Comparison of ENCODE assay signal across 22 mouse cellular contexts in the genomic region with DNA sequence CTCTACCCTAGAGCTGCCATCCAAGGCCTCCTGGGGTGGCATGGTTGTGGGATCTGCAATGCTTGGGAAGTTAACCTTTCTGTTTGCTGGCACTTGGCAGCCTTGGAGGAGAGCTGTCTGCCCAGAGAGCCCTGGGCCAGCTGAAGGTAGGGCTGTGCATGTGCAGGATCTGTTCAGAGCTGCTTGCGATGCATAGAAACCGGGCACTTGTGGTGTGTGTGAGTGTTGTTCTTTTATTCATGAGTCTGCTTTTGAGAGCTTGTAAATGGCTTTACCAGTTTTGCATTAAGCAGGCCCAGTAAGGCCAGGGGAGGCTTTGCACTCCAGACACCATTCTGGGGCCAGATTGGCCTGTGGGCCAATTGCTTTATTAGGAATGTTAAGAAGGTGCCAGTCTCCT.
DNase-seq lines count a peak whose midpoint lies in the region; ATAC-seq and TF ChIP-seq lines count a peak whose summit lies in the region.
"Had no signal": no experiment of that assay in that cellular context is flagged by ENCODE, and none has a peak within 500 bp of the region (broad histone marks: within the 10 kb centered on the region; RNA-seq: fewer than 3 reads in every experiment).

No protein-coding gene starts in this region.

- peaks cover 14% of the 10 kb centered on the region for H3K4me1 ChIP-seq in midbrain, embryonic 10.5 days
- H3K4me1 ChIP-seq in midbrain, postnatal 0 days (ENCODE audit: insufficient read depth, low read length): peaks cover 6% of the 10 kb centered on the region; the same call in 1 of the 2 replicates
- H3K4me1 ChIP-seq in midbrain, embryonic 12.5 days: 0 out of 2 replicates have a peak, but pooled peaks cover 8% of the 10 kb centered on the region
- no peaks in the 10 kb centered on the region for H3K4me1 ChIP-seq in stomach, postnatal 0 days (replicated peaks; ENCODE audit: control insufficient read depth, insufficient read depth)
- H3K4me1 ChIP-seq: embryonic facial prominence, embryonic 10.5 days; heart, embryonic 15.5 days; intestine, embryonic 15.5 days; limb, embryonic 13.5 days; liver, embryonic 12.5 days had no signal

- no peak for TF ChIP-seq CTCF in midbrain, postnatal 0 days (IDR thresholded peaks at IDR 0.05)
- TF ChIP-seq CTCF in stomach, postnatal 0 days (IDR thresholded peaks at IDR 0.05; ENCODE audit: low read depth): no peak

- no peak for DNase-seq in frontal cortex, adult 2 months (ENCODE audit: extremely low spot score in 1 of 2, low spot score in 1 of 2)
- DNase-seq in midbrain, embryonic 10.5 days (ENCODE audit: low spot score): no peak
- no peak for DNase-seq in midbrain, postnatal 0 days (ENCODE audit: low spot score)
- DNase-seq in stomach, postnatal 0 days (ENCODE audit: low spot score): no peak
- no peak for DNase-seq in kidney, adult 11 months
- DNase-seq: adrenal gland, postnatal 25 days; cerebellum, adult 11-12 months; gastrocnemius, postnatal 36 days; heart, postnatal 36 days; kidney, adult 9 months; kidney, postnatal 14 days; lung, adult 18-20 months; lung, postnatal 14 days; right cerebral cortex, postnatal 14 days; spleen, adult 18-20 months had no signal

- H3K9me3 ChIP-seq in midbrain, embryonic 10.5 days (replicated peaks): 0 out of 2 replicates have a peak, but pooled peaks cover 3% of the 10 kb centered on the region
- H3K9me3 ChIP-seq in midbrain, postnatal 0 days (ENCODE audit: low read length): no peaks in the 10 kb centered on the region
- H3K9me3 ChIP-seq in midbrain, embryonic 12.5 days: no peaks in the 10 kb centered on the region
- H3K9me3 ChIP-seq in stomach, postnatal 0 days (ENCODE audit: control insufficient read depth, low read length): no peaks in the 10 kb centered on the region
- H3K9me3 ChIP-seq: heart, embryonic 15.5 days; intestine, embryonic 15.5 days; limb, embryonic 13.5 days had no signal

- no peaks in the 10 kb centered on the region for H3K27me3 ChIP-seq in midbrain, embryonic 10.5 days (ENCODE audit: low read depth, poor library complexity, severe bottlenecking)
- no peaks in the 10 kb centered on the region for H3K27me3 ChIP-seq in midbrain, postnatal 0 days (ENCODE audit: insufficient read depth, low read length)
- H3K27me3 ChIP-seq in midbrain, embryonic 12.5 days: 0 out of 2 replicates have a peak, but pooled peaks cover 4% of the 10 kb centered on the region
- no peaks in the 10 kb centered on the region for H3K27me3 ChIP-seq in stomach, postnatal 0 days (ENCODE audit: control insufficient read depth, insufficient read depth, low read length)
- H3K27me3 ChIP-seq: heart, embryonic 15.5 days; intestine, embryonic 15.5 days; limb, embryonic 13.5 days; liver, embryonic 12.5 days had no signal

- H3K4me2 ChIP-seq in midbrain, postnatal 0 days (ENCODE audit: low read depth, low read length, poor library complexity, severe bottlenecking): no peak overlapping the region
- H3K4me2 ChIP-seq in midbrain, embryonic 12.5 days (replicated peaks): no peak overlapping the region
- no peak overlapping the region for H3K4me2 ChIP-seq in stomach, postnatal 0 days (replicated peaks; ENCODE audit: low read depth)
- H3K4me2 ChIP-seq: heart, embryonic 15.5 days; intestine, embryonic 15.5 days; limb, embryonic 13.5 days; liver, embryonic 12.5 days had no signal

- no peak for TF ChIP-seq EP300 in stomach, postnatal 0 days (optimal IDR thresholded peaks at IDR 0.05)

- H3K27ac ChIP-seq in midbrain, embryonic 10.5 days (replicated peaks): peak overlapping the region; percentile 46; the same call in 1 of the 2 replicates
- no peak overlapping the region for H3K27ac ChIP-seq in midbrain, postnatal 0 days (ENCODE audit: low read depth, low read length)
- peak overlapping the region; percentile 15; the same call in 1 of the 2 replicates for H3K27ac ChIP-seq in midbrain, embryonic 12.5 days (replicated peaks)
- H3K27ac ChIP-seq in stomach, postnatal 0 days (replicated peaks): no peak overlapping the region
- H3K27ac ChIP-seq: embryonic facial prominence, embryonic 10.5 days; heart, embryonic 15.5 days; intestine, embryonic 15.5 days; limb, embryonic 13.5 days; liver, embryonic 12.5 days had no signal

- peak; percentile 44; the same call in 1 of the 2 replicates for ATAC-seq in frontal cortex, adult (ENCODE audit: low TSS enrichment)
- ATAC-seq in midbrain, postnatal 0 days (ENCODE audit: low FRiP score): no peak
- ATAC-seq in midbrain, embryonic 12.5 days (ENCODE audit: low FRiP score, low read depth): peak; percentile 62
- no peak for ATAC-seq in stomach, postnatal 0 days (ENCODE audit: low FRiP score, low TSS enrichment)
- ATAC-seq: intestine, embryonic 15.5 days; liver, embryonic 12.5 days had no signal

- no peak overlapping the region for H3K4me3 ChIP-seq in midbrain, embryonic 10.5 days
- H3K4me3 ChIP-seq in midbrain, postnatal 0 days (ENCODE audit: low read depth, low read length): no peak overlapping the region
- H3K4me3 ChIP-seq in midbrain, embryonic 12.5 days: no peak overlapping the region
- no peak overlapping the region for H3K4me3 ChIP-seq in stomach, postnatal 0 days (ENCODE audit: low read depth, low read length)
- H3K4me3 ChIP-seq: embryonic facial prominence, embryonic 10.5 days; heart, embryonic 15.5 days; intestine, embryonic 15.5 days; limb, embryonic 13.5 days; liver, embryonic 12.5 days had no signal

- WGBS in midbrain, embryonic 10.5 days: 65% methylated on average over 2 of the region's 2 CpGs
- WGBS in midbrain, postnatal 0 days: 44% methylated on average over 2 of the region's 2 CpGs
- WGBS in midbrain, embryonic 12.5 days: 23% methylated on average over 2 of the region's 2 CpGs
- WGBS in stomach, postnatal 0 days: 87% methylated on average over 2 of the region's 2 CpGs

- H3K9ac ChIP-seq in midbrain, postnatal 0 days (replicated peaks; ENCODE audit: low read length, poor library complexity, severe bottlenecking): no peak overlapping the region
- H3K9ac ChIP-seq in midbrain, embryonic 12.5 days (replicated peaks): no peak overlapping the region
- no peak overlapping the region for H3K9ac ChIP-seq in stomach, postnatal 0 days (ENCODE audit: low read length)
- H3K9ac ChIP-seq: heart, embryonic 15.5 days; intestine, embryonic 15.5 days; limb, embryonic 13.5 days; liver, embryonic 12.5 days had no signal

- H3K36me3 ChIP-seq in midbrain, embryonic 10.5 days: no peaks in the 10 kb centered on the region
- no peaks in the 10 kb centered on the region for H3K36me3 ChIP-seq in midbrain, postnatal 0 days (ENCODE audit: insufficient read depth, low read length)
- no peaks in the 10 kb centered on the region for H3K36me3 ChIP-seq in midbrain, embryonic 12.5 days
- no peaks in the 10 kb centered on the region for H3K36me3 ChIP-seq in stomach, postnatal 0 days (ENCODE audit: control insufficient read depth, insufficient read depth, low read length)
- H3K36me3 ChIP-seq: embryonic facial prominence, embryonic 10.5 days; heart, embryonic 15.5 days; intestine, embryonic 15.5 days; limb, embryonic 13.5 days; liver, embryonic 12.5 days had no signal

Comparison
In these comparisons a context has a peak if more than half of its experiments do, and no peak if none do; other contexts are left out.
1. ATAC-seq: peak in frontal cortex, adult (single experiment) and midbrain, embryonic 12.5 days (single experiment); none in midbrain, postnatal 0 days (single experiment) and stomach, postnatal 0 days (single experiment).
2. H3K27ac ChIP-seq: peak in midbrain, embryonic 10.5 days (single experiment) and midbrain, embryonic 12.5 days (single experiment); none in midbrain, postnatal 0 days (single experiment) and stomach, postnatal 0 days (single experiment).